ENCODE assay signal across 16 mouse cellular contexts in the genomic region with DNA sequence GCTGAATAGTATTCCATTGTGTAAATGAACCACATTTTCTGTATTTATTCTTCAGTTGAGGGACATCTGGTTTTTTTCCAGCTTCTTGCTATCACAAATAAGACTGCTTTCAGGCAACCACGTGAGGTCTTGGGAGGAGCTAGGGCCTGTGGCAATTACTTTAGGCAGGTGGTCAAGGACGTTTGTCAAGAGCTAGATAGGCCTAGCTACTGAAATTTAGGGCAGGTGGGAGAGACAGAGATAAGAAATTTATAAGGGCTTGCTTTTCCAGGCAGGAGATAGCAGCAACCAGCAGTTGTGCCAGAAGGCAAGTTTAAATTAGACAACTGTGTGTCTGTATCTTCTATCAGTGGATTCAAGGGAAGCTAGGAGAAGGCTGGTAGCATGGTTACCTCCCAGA.
"Had no signal": no experiment of that assay in that cellular context is flagged by ENCODE, and none has a peak within 500 bp of the region (broad histone marks: within the 10 kb centered on the region; RNA-seq: fewer than 3 reads in every experiment).

No protein-coding gene starts in this region.

- H3K27ac ChIP-seq: neural tube, embryonic 13.5 days; neural tube, embryonic 15.5 days; stomach, embryonic 15.5 days; stomach, postnatal 0 days had no signal

- H3K36me3 ChIP-seq: neural tube, embryonic 13.5 days; neural tube, embryonic 15.5 days; stomach, embryonic 15.5 days had no signal

- DNase-seq: retina, postnatal 1 day; right cerebral cortex, adult 18-20 months; right cerebral cortex, postnatal 14 days; right cerebral cortex, postnatal 25 days; right cerebral cortex, postnatal 4 days; spleen, adult 18-20 months; thymus, adult 18-20 months; thymus, adult 2 months; thymus, postnatal 14 days; thymus, postnatal 25 days; thymus, postnatal 36 days; thymus, postnatal 4 days had no signal

- H3K9ac ChIP-seq: neural tube, embryonic 13.5 days; neural tube, embryonic 15.5 days; stomach, embryonic 15.5 days had no signal

- H3K27me3 ChIP-seq: neural tube, embryonic 13.5 days; neural tube, embryonic 15.5 days; stomach, embryonic 15.5 days had no signal

- H3K4me1 ChIP-seq: neural tube, embryonic 13.5 days; neural tube, embryonic 15.5 days; stomach, embryonic 15.5 days had no signal

- H3K9me3 ChIP-seq: neural tube, embryonic 13.5 days; neural tube, embryonic 15.5 days; stomach, embryonic 15.5 days had no signal

- H3K4me3 ChIP-seq: neural tube, embryonic 13.5 days; neural tube, embryonic 15.5 days; stomach, embryonic 15.5 days had no signal
